Mouse (Mus musculus): ENCODE measurements around the gene Ptpn5.

DNA sequence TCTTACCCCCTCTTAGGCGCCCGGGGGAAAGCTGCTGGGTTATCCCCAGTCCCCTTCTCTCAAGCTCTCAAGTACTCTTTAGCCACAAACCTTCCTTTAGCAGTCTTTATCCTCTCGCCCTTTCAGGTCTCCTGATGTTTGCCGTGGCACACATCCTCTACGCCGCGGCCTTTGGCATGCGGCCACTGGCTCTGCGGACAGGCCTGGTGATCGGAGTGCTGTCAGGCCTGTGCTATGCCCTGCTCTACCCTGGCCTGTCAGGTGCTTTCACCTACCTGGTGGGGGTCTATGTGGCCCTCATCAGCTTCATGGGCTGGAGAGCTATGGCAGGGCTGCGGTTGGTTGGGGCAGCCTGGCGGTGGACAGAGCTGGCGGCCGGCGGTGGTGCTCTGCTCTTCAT lies 80.2 kb downstream of the Ptpn5 start:
- no peak for TF ChIP-seq POLR2A (IDR thresholded peaks at IDR 0.05; ENCODE audit: insufficient read length, low read depth)
- no peak for TF ChIP-seq MYOD1 (IDR thresholded peaks at IDR 0.05; ENCODE audit: control insufficient read depth in 1 of 3, insufficient read length in 2 of 3, low read depth in 2 of 3)
- no peak for TF ChIP-seq E2F4 (IDR thresholded peaks at IDR 0.05; ENCODE audit: insufficient read depth)
- TF ChIP-seq MAX (IDR thresholded peaks at IDR 0.05; ENCODE audit: low read depth): no peak
- no peak for TF ChIP-seq CEBPB (IDR thresholded peaks at IDR 0.05; ENCODE audit: insufficient read depth, poor library complexity, severe bottlenecking)
- TF ChIP-seq USF1 (IDR thresholded peaks at IDR 0.05; ENCODE audit: low read depth): no peak
- TF ChIP-seq TCF3 (IDR thresholded peaks at IDR 0.05; ENCODE audit: insufficient read length, low read depth): no peak
- no peak for TF ChIP-seq TCF12 (IDR thresholded peaks at IDR 0.05; ENCODE audit: insufficient read depth, poor library complexity, severe bottlenecking)
- no peak for TF ChIP-seq REST (IDR thresholded peaks at IDR 0.05; ENCODE audit: insufficient read depth, insufficient read length)
- no peak for TF ChIP-seq POLR2AphosphoS2 (IDR thresholded peaks at IDR 0.05; ENCODE audit: insufficient read length, low read depth)
- TF ChIP-seq MYOG (IDR thresholded peaks at IDR 0.05; ENCODE audit: control insufficient read depth in 1 of 3, insufficient read depth in 1 of 3, insufficient read length in 2 of 3, low read depth in 2 of 3): no peak
- TF ChIP-seq SRF (IDR thresholded peaks at IDR 0.05; ENCODE audit: control insufficient read depth, insufficient read length, low read depth): no peak
